Mouse (Mus musculus) heart, embryonic 11.5 days (tissue): Measurements from ENCODE around the gene Colec11. TPM values are rescaled to one million over a fixed set of nuclear protein-coding genes. Genes with fewer than 3 reads are reported as not detected.
A peak's percentile ranks its signal among the peaks of the same experiment; 100 is the strongest.

Experiments used
- ATAC-seq: fragments of 200-750 bp; cut with Nextera tagmentation; replicated peaks from 2 replicates; pipeline ENCODE4 v1.8.0; 2017; ENCODE audit warnings: moderate library complexity; ENCODE audit not compliant: insufficient number of reproducible peaks, low FRiP score, low TSS enrichment
- H3K27ac ChIP-seq: fragments of 300-500 bp; sonication (generic); 2 replicates; pipeline ENCODE4 v1.5.1; 2014; ENCODE audit warnings: mild to moderate bottlenecking, low read depth, low read length
- H3K27me3 ChIP-seq: fragments of 300-500 bp; sonication (generic); 2 replicates; pipeline ENCODE4 v1.6.1; 2014; ENCODE audit warnings: mild to moderate bottlenecking, low read length, mixed read lengths; ENCODE audit not compliant: control insufficient read depth, insufficient read depth
- H3K36me3 ChIP-seq: fragments of 300-500 bp; sonication (generic); 2 replicates; pipeline ENCODE4 v1.6.1; 2014; ENCODE audit warnings: mild to moderate bottlenecking, low read length, moderate library complexity, mixed read lengths; ENCODE audit not compliant: control insufficient read depth, insufficient read depth
- H3K4me1 ChIP-seq: fragments of 300-500 bp; sonication (generic); 2 replicates; pipeline ENCODE4 v1.6.1; 2014; ENCODE audit warnings: low read length; ENCODE audit not compliant: control insufficient read depth, insufficient read depth
- H3K4me2 ChIP-seq: fragments of 300-500 bp; sonication (generic); 2 replicates; pipeline ENCODE4 v1.6.1; 2014; ENCODE audit warnings: mild to moderate bottlenecking, moderate library complexity
- H3K4me3 ChIP-seq: fragments of 300-500 bp; sonication (generic); 2 replicates; pipeline ENCODE4 v1.5.1; 2014; ENCODE audit warnings: low read depth, low read length
- H3K9ac ChIP-seq: fragments of 300-500 bp; sonication (generic); 2 replicates; pipeline ENCODE4 v1.6.1; 2014; ENCODE audit warnings: mild to moderate bottlenecking, low read depth, low read length, moderate library complexity
- H3K9me3 ChIP-seq: fragments of 300-500 bp; sonication (generic); replicated peaks from 2 replicates; pipeline ENCODE4 v1.6.1; 2016; ENCODE audit warnings: low read length; ENCODE audit not compliant: control insufficient read depth
- WGBS: fragments of 180-500 bp; shearing (Covaris S2); extraction: QIAGEN DNeasy Blood & Tissue Kit; methylation state at CpG from one replicate; pipeline ENCODE4 v1.1.7; 2014; ENCODE audit not compliant: insufficient replicate concordance; 5-methylcytosine and 5-hydroxymethylcytosine counted together
- polyA plus RNA-seq: library from polyadenylated mRNA; unstranded; fragments of >200 nt; fragmentation: Nextera tagmentation; extraction: Ambion mirVana; gene quantifications from 2 replicates; pipeline ENCODE4 v1.2.1, GENCODE M21; 2014

Colec11 gene
- polyA plus RNA-seq, 1 experiment from 2014 or later: 8.4 TPM

- Histone ChIP-seq H3K4me1 (no peaks in the 10 kb centered on the region), H3K4me3 (no peak overlapping the region), H3K9ac (no peak overlapping the region), H3K27me3 (no peaks in the 10 kb centered on the region), H3K36me3 (no peaks in the 10 kb centered on the region), H3K27ac (no peak overlapping the region), H3K4me2 (no peak overlapping the region), H3K9me3 (no peaks in the 10 kb centered on the region)
- 69% methylated on average over 7 of the region's 7 CpGs for WGBS
- ATAC-seq: no peak
Observed at GRCm38 (mm10) chr12:28614401-28614800, 8.8 kb downstream of the Colec11 start.

- no peaks in the 10 kb centered on the region for H3K27me3 ChIP-seq
- H3K4me1 ChIP-seq: peaks cover 7% of the 10 kb centered on the region
- no peak overlapping the region for H3K9ac ChIP-seq
- no peak overlapping the region for H3K4me2 ChIP-seq
- H3K4me3 ChIP-seq: no peak overlapping the region
- H3K27ac ChIP-seq: no peak overlapping the region
- H3K36me3 ChIP-seq: no peaks in the 10 kb centered on the region
- no peaks in the 10 kb centered on the region for H3K9me3 ChIP-seq
- 63% methylated on average over 6 of the region's 6 CpGs for WGBS
- ATAC-seq: no peak
Observed at GRCm38 (mm10) chr12:28612391-28612790, 10.8 kb downstream of the Colec11 start.

GRCm38 (mm10) chr12:28607546-28608305 is 15.5 kb downstream of the Colec11 start:
- peak overlapping the region; percentile 4 for H3K4me2 ChIP-seq
- H3K9me3 ChIP-seq: no peaks in the 10 kb centered on the region
- H3K4me3 ChIP-seq: no peak overlapping the region
- no peaks in the 10 kb centered on the region for H3K36me3 ChIP-seq
- peaks cover 9% of the 10 kb centered on the region for H3K4me1 ChIP-seq
- whole genome bisulfite sequencing: 62% methylated on average over 17 of the region's 17 CpGs
- H3K27ac ChIP-seq: peak overlapping the region; percentile 10; the same call in 1 of the 2 replicates
- H3K9ac ChIP-seq: no peak overlapping the region
- H3K27me3 ChIP-seq: no peaks in the 10 kb centered on the region
- ATAC-seq: no peak

GRCm38 (mm10) chr12:28603494-28603893 is 19.7 kb downstream of the Colec11 start:
- peaks cover 12% of the 10 kb centered on the region for H3K4me1 ChIP-seq
- no peaks in the 10 kb centered on the region for H3K9me3 ChIP-seq
- no peak overlapping the region for H3K9ac ChIP-seq
- no peak overlapping the region for H3K27ac ChIP-seq
- no peaks in the 10 kb centered on the region for H3K36me3 ChIP-seq
- 58% methylated on average over 1 of the region's 1 CpGs for WGBS
- no peak overlapping the region for H3K4me2 ChIP-seq
- no peak overlapping the region for H3K4me3 ChIP-seq
- no peak for ATAC-seq
- H3K27me3 ChIP-seq: peaks cover 2% of the 10 kb centered on the region; the same call in 1 of the 2 replicates

GRCm38 (mm10) chr12:28602259-28602658 is 20.9 kb downstream of the Colec11 start:
- no peak overlapping the region for H3K9ac ChIP-seq
- no peak overlapping the region for H3K4me2 ChIP-seq
- no peak for ATAC-seq
- no peak overlapping the region for H3K27ac ChIP-seq
- 27% methylated on average over 4 of the region's 4 CpGs for WGBS
- no peaks in the 10 kb centered on the region for H3K36me3 ChIP-seq
- no peaks in the 10 kb centered on the region for H3K9me3 ChIP-seq
- H3K4me3 ChIP-seq: no peak overlapping the region
- H3K27me3 ChIP-seq: peaks cover 2% of the 10 kb centered on the region; the same call in 1 of the 2 replicates
- H3K4me1 ChIP-seq: peaks cover 11% of the 10 kb centered on the region

GRCm38 (mm10) chr12:28598526-28598991 is 24.6 kb downstream of the Colec11 start:
- peaks cover 11% of the 10 kb centered on the region for H3K4me1 ChIP-seq
- no peak overlapping the region for H3K27ac ChIP-seq
- H3K9ac ChIP-seq: no peak overlapping the region
- WGBS: 46% methylated on average over 2 of the region's 2 CpGs
- no peaks in the 10 kb centered on the region for H3K9me3 ChIP-seq
- no peaks in the 10 kb centered on the region for H3K36me3 ChIP-seq
- H3K4me2 ChIP-seq: no peak overlapping the region
- ATAC-seq: no peak
- H3K4me3 ChIP-seq: no peak overlapping the region
- H3K27me3 ChIP-seq: peaks cover 2% of the 10 kb centered on the region; the same call in 1 of the 2 replicates

- Histone ChIP-seq H3K4me2 (no peak overlapping the region), H3K4me1 (peaks cover 11% of the 10 kb centered on the region), H3K4me3 (no peak overlapping the region), H3K9ac (no peak overlapping the region), H3K9me3 (no peaks in the 10 kb centered on the region), H3K27me3 (peaks cover 2% of the 10 kb centered on the region; the same call in 1 of the 2 replicates), H3K36me3 (no peaks in the 10 kb centered on the region), H3K27ac (no peak overlapping the region)
- 35% methylated on average over 3 of the region's 3 CpGs for WGBS
- no peak for ATAC-seq
Observed at GRCm38 (mm10) chr12:28598110-28598509, 25.1 kb downstream of the Colec11 start.

GRCm38 (mm10) chr12:28597699-28598098 is 25.5 kb downstream of the Colec11 start:
- ATAC-seq: no peak
- Histone ChIP-seq H3K9me3 (no peaks in the 10 kb centered on the region), H3K9ac (no peak overlapping the region), H3K4me2 (no peak overlapping the region), H3K27ac (no peak overlapping the region), H3K36me3 (no peaks in the 10 kb centered on the region), H3K27me3 (peaks cover 2% of the 10 kb centered on the region; the same call in 1 of the 2 replicates), H3K4me1 (peaks cover 11% of the 10 kb centered on the region), H3K4me3 (no peak overlapping the region)
- WGBS: 61% methylated on average over 9 of the region's 9 CpGs

GRCm38 (mm10) chr12:28596851-28597250 is 26.3 kb downstream of the Colec11 start:
- Histone ChIP-seq H3K4me3 (no peak overlapping the region), H3K27ac (no peak overlapping the region), H3K36me3 (no peaks in the 10 kb centered on the region), H3K27me3 (peaks cover 2% of the 10 kb centered on the region; the same call in 1 of the 2 replicates), H3K9ac (no peak overlapping the region), H3K9me3 (no peaks in the 10 kb centered on the region), H3K4me1 (peaks cover 11% of the 10 kb centered on the region), H3K4me2 (no peak overlapping the region)
- no peak for ATAC-seq
